21 mouse cellular contexts compared by ENCODE assay signal in the genomic region with DNA sequence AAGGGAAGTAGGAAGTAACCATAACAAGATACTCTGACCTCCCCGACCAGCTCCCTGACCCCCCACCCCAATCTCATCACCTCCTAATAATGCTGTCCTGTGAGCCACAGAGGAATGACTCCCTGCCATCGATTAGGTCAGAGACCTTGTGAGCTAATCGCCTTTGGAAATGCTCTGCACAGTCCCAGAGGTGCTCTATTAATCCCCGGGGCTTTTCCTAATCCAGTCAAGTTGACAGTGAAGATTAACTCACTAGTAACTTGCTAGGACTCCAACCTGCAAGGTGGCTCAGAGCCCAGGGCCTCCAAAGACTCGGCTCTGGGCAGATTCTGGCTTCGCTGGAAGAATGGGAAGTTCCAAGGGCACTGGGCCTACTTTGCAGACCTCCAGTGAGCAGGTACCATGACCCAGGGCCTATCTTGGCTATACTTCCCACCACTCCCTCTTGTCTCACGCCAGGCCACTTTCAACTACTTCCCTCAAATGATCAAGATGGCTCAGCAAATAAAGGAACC. TPM values are rescaled to one million over a fixed set of nuclear protein-coding genes. Genes with fewer than 3 reads are reported as not detected.
"Had no signal": no experiment of that assay in that cellular context is flagged by ENCODE, and none has a peak within 500 bp of the region (broad histone marks: within the 10 kb centered on the region; RNA-seq: fewer than 3 reads in every experiment).

No protein-coding gene starts in this region.

- DNase-seq: layer of hippocampus, postnatal 36 days; liver, embryonic 13.5 days; lung, adult 2 months; lung, postnatal 14 days; lung, postnatal 4 days; midbrain, embryonic 14.5 days; right cerebral cortex, adult 18-20 months; right cerebral cortex, postnatal 25 days; thymus, adult 18-20 months; thymus, postnatal 36 days had no signal

- H3K27me3 ChIP-seq: liver, embryonic 13.5 days had no signal

- H3K4me3 ChIP-seq: left cerebral cortex, adult 2 months; liver, embryonic 13.5 days had no signal

- H3K27ac ChIP-seq: kidney, postnatal 0 days; left cerebral cortex, adult 2 months; liver, embryonic 13.5 days had no signal

RNA-seq across cellular contexts. Expression of gene Morn3, which starts 13.1 kb away (rescaled TPM):
- polyA plus RNA-seq: intestine, postnatal 0 days; kidney, postnatal 0 days; limb, embryonic 14.5 days; liver, adult 2 months; liver, embryonic 13.5 days; liver, embryonic 16.5 days; midbrain, embryonic 11.5 days; midbrain, embryonic 14.5 days; neural tube, embryonic 11.5 days; small intestine, adult 2 months; spleen, adult 2 months; urinary bladder, adult 2 months had no signal
